Mouse (Mus musculus): ENCODE data around the gene Axl. TPM values are rescaled to one million over a fixed set of nuclear protein-coding genes. Genes with fewer than 3 reads are reported as not detected.

The Axl gene
- polyA plus RNA-seq, 1 experiment, result 0.03 TPM

- TF ChIP-seq GATA1 (IDR thresholded peaks at IDR 0.05; ENCODE audit: low read length), result no peak
These were observed 53.5 kb downstream of the Axl start for GRCm38 (mm10) chr7:25734991-25735390.

- no peak for TF ChIP-seq GATA1 (IDR thresholded peaks at IDR 0.05; ENCODE audit: low read length)
These were observed 57.0 kb downstream of the Axl start for GRCm38 (mm10) chr7:25731294-25732055.

- no peak for TF ChIP-seq GATA1 (IDR thresholded peaks at IDR 0.05; ENCODE audit: low read length)
These were observed 58.6 kb downstream of the Axl start for GRCm38 (mm10) chr7:25729862-25730261.

GRCm38 (mm10) chr7:25729396-25729795 is 59.1 kb downstream of the Axl start:
- no peak for TF ChIP-seq GATA1 (IDR thresholded peaks at IDR 0.05; ENCODE audit: low read length)

GRCm38 (mm10) chr7:25727800-25728199 is 60.7 kb downstream of the Axl start:
- TF ChIP-seq GATA1 (IDR thresholded peaks at IDR 0.05; ENCODE audit: low read length), result no peak

GRCm38 (mm10) chr7:25725886-25726285 is 62.6 kb downstream of the Axl start:
- TF ChIP-seq GATA1 (IDR thresholded peaks at IDR 0.05; ENCODE audit: low read length), result no peak

- no peak for TF ChIP-seq GATA1 (IDR thresholded peaks at IDR 0.05; ENCODE audit: low read length)
These were observed 67.7 kb downstream of the Axl start for GRCm38 (mm10) chr7:25720760-25721159.

GRCm38 (mm10) chr7:25719761-25720610 is 68.5 kb downstream of the Axl start:
- TF ChIP-seq GATA1 (IDR thresholded peaks at IDR 0.05; ENCODE audit: low read length), result no peak

- no peak for TF ChIP-seq GATA1 (IDR thresholded peaks at IDR 0.05; ENCODE audit: low read length)
These were observed 69.6 kb downstream of the Axl start, which contains the start of gene Ccdc97 for GRCm38 (mm10) chr7:25718788-25719417. Ccdc97 (minus strand) TSS chr7:25719088.

- no peak for TF ChIP-seq GATA1 (IDR thresholded peaks at IDR 0.05; ENCODE audit: low read length)
These were observed 71.0 kb downstream of the Axl start for GRCm38 (mm10) chr7:25717478-25717877.

- TF ChIP-seq GATA1 (IDR thresholded peaks at IDR 0.05; ENCODE audit: low read length), result no peak
These were observed 72.7 kb downstream of the Axl start for GRCm38 (mm10) chr7:25715731-25716271.

GRCm38 (mm10) chr7:25714581-25714980 is 73.9 kb downstream of the Axl start:
- no peak for TF ChIP-seq GATA1 (IDR thresholded peaks at IDR 0.05; ENCODE audit: low read length)

GRCm38 (mm10) chr7:25712801-25713200 is 75.7 kb downstream of the Axl start:
- TF ChIP-seq GATA1 (IDR thresholded peaks at IDR 0.05; ENCODE audit: low read length), result no peak

GRCm38 (mm10) chr7:25711731-25712197 is 76.7 kb downstream of the Axl start:
- TF ChIP-seq GATA1 (IDR thresholded peaks at IDR 0.05; ENCODE audit: low read length), result no peak

- no peak for TF ChIP-seq GATA1 (IDR thresholded peaks at IDR 0.05; ENCODE audit: low read length)
These were observed 77.3 kb downstream of the Axl start for GRCm38 (mm10) chr7:25711165-25711564.
